Mouse (Mus musculus) liver, adult 2 months (tissue): ENCODE data around the gene Mbnl2. TPM values are rescaled to one million over a fixed set of nuclear protein-coding genes. Genes with fewer than 3 reads are reported as not detected.
"Not testable (repeated sequence)": the region's sequence is repeated elsewhere in the genome, so short reads cannot be mapped to it uniquely, and the experiment has no call there.

Source experiments
- DNase-seq: peaks from one replicate; pipeline ENCODE4 v3.0.0-alpha.2; 2011; ENCODE audit warnings: low read depth, low spot score; ENCODE audit errors: extremely low read depth
- H3K27ac ChIP-seq: fragments of 200-500 bp; replicated peaks from 2 replicates; pipeline ENCODE4 v1.5.1; 2012; ENCODE audit warnings: low read depth, mild to moderate bottlenecking, control low read depth, inconsistent platforms, low read length; ENCODE audit not compliant: insufficient read depth
- H3K27me3 ChIP-seq: fragments of 200-500 bp; 2 replicates; pipeline ENCODE4 v1.6.1; 2012; ENCODE audit warnings: mild to moderate bottlenecking, moderate library complexity, low read length, inconsistent platforms; ENCODE audit not compliant: control insufficient read depth, insufficient read depth
- H3K36me3 ChIP-seq: fragments of 200-500 bp; 2 replicates; pipeline ENCODE4 v1.6.1; 2012; ENCODE audit warnings: low read length, inconsistent platforms; ENCODE audit not compliant: control insufficient read depth, insufficient read depth
- H3K4me1 ChIP-seq: fragments of 200-500 bp; 2 replicates; pipeline ENCODE4 v1.6.1; 2011; ENCODE audit warnings: low read length; ENCODE audit not compliant: control insufficient read depth, insufficient read depth
- H3K4me3 ChIP-seq: fragments of 200-500 bp; 2 replicates; pipeline ENCODE4 v1.5.1; 2011; ENCODE audit warnings: low read depth, mild to moderate bottlenecking, control low read depth, low read length, moderate library complexity; ENCODE audit not compliant: insufficient read depth
- H3K79me2 ChIP-seq: fragments of 200-500 bp; 2 replicates; pipeline ENCODE4 v1.6.1; 2012; ENCODE audit warnings: inconsistent platforms, mild to moderate bottlenecking, low read length, moderate library complexity; ENCODE audit not compliant: control insufficient read depth, insufficient read depth
- H3K9ac ChIP-seq: fragments of 200-500 bp; 2 replicates; pipeline ENCODE4 v1.6.1; 2012; ENCODE audit warnings: low read depth, mild to moderate bottlenecking, control low read depth, inconsistent platforms, low read length
- CTCF ChIP-seq: fragments of 200-500 bp; IDR thresholded peaks from 2 replicates; pipeline ENCODE4 v1.5.1; 2011; ENCODE audit warnings: low read depth, low read length, control low read depth
- POLR2A ChIP-seq: fragments of 200-500 bp; IDR thresholded peaks from 2 replicates; pipeline ENCODE4 v1.6.1; 2011; ENCODE audit warnings: low read length, control low read depth; ENCODE audit not compliant: insufficient read depth; ENCODE audit errors: extremely low read depth
- WGBS: fragments of 180-500 bp; shearing (Covaris S2); methylation state at CpG from one replicate; pipeline ENCODE4 v1.1.7; 2018; 5-methylcytosine and 5-hydroxymethylcytosine counted together
- polyA plus RNA-seq: library from polyadenylated mRNA; depleted of rRNA; stranded (reverse); fragments of >200 nt; gene quantifications from 2 replicates; pipeline ENCODE4 v1.2.3, GENCODE M21; 2012
- total RNA-seq: library from RNA; depleted of rRNA; stranded (reverse); fragments of >200 nt; gene quantifications from 2 replicates; pipeline ENCODE4 v1.2.3, GENCODE M21; 2014

The Mbnl2 gene
- total and polyA plus RNA-seq, 2 experiments: 17.5 to 35.2 TPM

DNA sequence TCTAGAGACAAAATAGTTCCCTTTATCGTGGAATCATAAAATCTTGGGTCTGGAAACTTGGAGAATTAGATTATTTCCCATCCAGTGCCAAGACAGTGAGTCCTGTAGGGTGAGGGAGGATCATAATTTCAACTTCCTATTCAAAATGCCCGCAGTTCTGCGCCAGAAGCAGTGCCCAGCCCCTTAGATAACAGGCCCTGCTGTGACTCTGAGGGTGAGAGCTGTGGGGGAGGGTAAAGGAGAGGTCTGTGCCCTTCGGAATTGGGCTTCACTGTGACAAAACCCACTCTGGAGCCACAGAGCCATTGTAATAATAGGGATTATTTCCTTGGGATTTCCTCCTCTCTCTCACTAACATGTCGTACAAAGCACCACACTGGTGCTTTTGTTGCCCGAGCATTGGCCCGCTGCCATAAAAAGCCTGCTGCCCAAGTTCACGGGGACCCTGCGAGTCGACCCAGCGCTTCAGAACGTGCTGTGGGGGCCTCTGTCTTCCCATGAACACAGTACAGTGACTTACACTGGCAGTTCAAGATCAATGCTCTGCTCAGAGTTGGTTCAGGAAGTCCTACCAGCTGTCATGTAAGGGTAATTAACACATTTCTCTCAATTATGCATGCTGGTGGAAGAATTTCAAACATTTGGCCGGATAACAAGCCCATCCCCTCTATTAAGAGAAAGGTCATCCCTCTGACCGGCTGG, 79.7 kb downstream of the Mbnl2 start:
- peaks cover 41% of the 10 kb centered on the region; the same call in 1 of the 2 replicates for H3K79me2 ChIP-seq
- no peaks in the 10 kb centered on the region for H3K36me3 ChIP-seq
- peak overlapping the region; percentile 23; the same call in 1 of the 2 replicates for H3K4me3 ChIP-seq
- H3K27me3 ChIP-seq: no peaks in the 10 kb centered on the region
- H3K4me1 ChIP-seq: peaks cover 14% of the 10 kb centered on the region
- peak overlapping the region; percentile 98 for H3K27ac ChIP-seq
- peak overlapping the region; percentile 80 for H3K9ac ChIP-seq
- WGBS: 19% methylated on average over 14 of the region's 14 CpGs
- DNase-seq: peak; percentile 78
- TF ChIP-seq CTCF (no peak), POLR2A (no peak)

DNA sequence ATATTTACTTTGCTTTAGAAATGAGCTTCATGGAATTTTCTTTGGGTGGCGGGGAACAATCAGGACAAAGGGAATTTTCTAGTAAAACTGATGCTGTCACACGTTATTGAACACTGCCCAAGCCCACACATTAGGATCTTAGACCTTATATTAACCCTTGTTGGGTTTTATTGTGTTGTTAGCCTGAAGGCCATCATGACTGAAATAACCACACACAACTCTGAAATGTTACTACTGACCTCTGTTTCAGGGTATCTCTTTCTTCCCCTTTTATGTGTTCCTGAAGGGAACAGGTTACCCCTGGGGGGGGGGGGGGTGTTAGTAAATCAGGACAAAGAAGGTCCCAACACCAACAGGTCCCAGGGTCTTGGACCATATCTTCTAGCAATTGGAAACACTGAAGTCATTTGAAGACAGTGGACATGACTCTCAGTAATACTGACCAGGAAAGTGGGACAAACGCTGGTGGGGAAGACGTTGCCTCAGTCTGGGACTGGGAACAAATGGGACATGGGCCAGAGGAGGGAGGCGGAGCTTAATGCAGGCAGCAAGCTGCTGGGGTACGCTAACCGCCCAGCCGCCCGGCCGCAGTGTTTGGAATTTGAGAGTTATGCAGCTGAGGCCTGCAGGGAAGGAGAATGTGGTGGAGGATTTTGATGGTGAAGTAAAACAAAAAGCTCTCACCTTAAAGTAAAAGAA, 80.4 kb downstream of the Mbnl2 start:
- no peak for TF ChIP-seq POLR2A
- TF ChIP-seq CTCF: no peak
- no peak for DNase-seq
- WGBS: 67% methylated on average over 10 of the region's 10 CpGs

DNA sequence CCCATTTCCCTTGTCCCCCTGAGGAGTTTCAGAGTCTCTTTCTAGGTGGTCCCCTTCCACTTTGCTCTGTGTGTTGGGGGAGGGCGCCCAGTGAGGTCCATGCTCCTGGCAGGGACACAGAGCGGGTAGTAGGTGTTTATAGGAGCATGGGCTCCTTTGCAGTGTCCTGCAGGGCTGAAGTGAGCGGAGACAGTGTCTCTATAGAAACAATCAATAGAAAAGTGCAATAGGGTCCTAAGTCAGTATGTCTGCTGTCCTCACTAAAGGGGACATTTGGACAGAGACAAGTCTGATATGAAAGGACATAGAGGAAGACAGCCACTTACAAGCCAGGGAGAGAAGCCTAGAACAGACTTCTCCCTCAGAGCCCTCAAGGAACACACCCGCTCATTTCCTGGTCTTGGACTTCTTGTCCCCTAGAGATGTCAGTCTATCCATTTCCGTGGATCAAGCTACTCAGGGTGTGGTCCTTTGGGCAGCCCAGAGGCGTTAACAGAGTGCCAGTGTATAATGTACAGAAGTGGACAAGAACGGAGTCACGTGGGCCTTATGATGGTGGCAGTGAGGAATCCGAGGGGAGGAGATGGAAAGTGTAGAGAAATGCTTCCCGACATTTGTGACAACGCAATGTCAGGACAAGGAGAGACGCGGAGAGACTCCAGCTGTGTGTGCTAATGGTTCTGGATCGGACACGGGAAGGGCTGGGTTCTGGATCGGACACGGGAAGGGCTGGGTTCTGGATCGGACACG, 82.0 kb downstream of the Mbnl2 start:
- no peak for DNase-seq
- no peaks in the 10 kb centered on the region for H3K27me3 ChIP-seq
- no peak overlapping the region for H3K4me3 ChIP-seq
- peaks cover 45% of the 10 kb centered on the region; the same call in 1 of the 2 replicates for H3K79me2 ChIP-seq
- 97% methylated on average over 19 of the region's 19 CpGs for WGBS
- no peak overlapping the region for H3K27ac ChIP-seq
- H3K36me3 ChIP-seq: no peaks in the 10 kb centered on the region
- no peak for TF ChIP-seq CTCF
- TF ChIP-seq POLR2A: no peak
- peaks cover 14% of the 10 kb centered on the region for H3K4me1 ChIP-seq
- H3K9ac ChIP-seq: no peak overlapping the region

More for the DNA sequence above, 80.4 kb downstream of the Mbnl2 start:
- H3K27ac ChIP-seq: peak overlapping the region; percentile 80
- H3K4me1 ChIP-seq: peaks cover 14% of the 10 kb centered on the region
- H3K9ac ChIP-seq: no peak overlapping the region
- H3K79me2 ChIP-seq: peaks cover 45% of the 10 kb centered on the region; the same call in 1 of the 2 replicates
- H3K27me3 ChIP-seq: no peaks in the 10 kb centered on the region
- H3K4me3 ChIP-seq: no peak overlapping the region
- H3K36me3 ChIP-seq: no peaks in the 10 kb centered on the region

DNA sequence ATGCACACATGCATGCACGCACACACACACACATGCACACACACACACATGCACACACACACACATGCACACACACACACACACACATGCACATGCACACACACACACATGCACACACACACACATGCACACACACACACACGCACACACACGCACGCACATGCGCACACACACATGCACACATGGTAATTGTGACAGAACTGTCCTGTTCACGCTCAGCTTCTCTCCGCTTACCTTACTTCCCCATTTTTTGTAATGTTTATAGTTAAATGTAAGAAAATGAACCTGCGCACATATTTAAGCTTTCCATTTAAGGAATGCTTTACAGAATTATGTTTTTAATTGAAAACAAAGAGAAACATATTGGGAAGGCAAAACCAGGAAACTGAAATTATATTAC, 84.1 kb downstream of the Mbnl2 start:
- H3K4me1 ChIP-seq: peaks cover 21% of the 10 kb centered on the region
- WGBS: 96% methylated on average over 8 of the region's 8 CpGs
- H3K4me3 ChIP-seq, H3K27ac ChIP-seq, H3K9ac ChIP-seq, H3K36me3 ChIP-seq, DNase-seq, H3K27me3 ChIP-seq: not testable (repeated sequence)
- peaks cover 41% of the 10 kb centered on the region; the same call in 1 of the 2 replicates for H3K79me2 ChIP-seq

DNA sequence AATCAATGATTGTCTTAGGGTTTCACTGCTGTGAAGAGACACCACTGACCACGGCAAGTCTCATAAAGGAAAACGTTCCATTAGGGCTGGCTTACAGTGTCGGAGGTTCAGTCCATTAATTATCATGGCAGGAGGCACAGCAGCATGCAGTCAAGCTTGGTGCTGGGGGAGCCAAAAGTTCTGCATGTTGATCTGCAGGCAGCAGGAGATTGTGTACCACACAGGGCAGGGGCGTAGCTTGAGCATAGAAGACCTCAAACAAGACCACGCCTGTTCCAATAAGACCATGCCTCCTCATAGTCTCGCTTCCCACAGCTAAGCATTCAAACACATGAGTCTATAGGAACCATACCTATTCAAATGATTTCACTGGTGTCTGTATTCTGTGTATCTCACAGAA, 85.7 kb downstream of the Mbnl2 start:
- DNase-seq: no peak
- Histone ChIP-seq H3K4me3 (no peak overlapping the region), H3K79me2 (peaks cover 47% of the 10 kb centered on the region; the same call in 1 of the 2 replicates), H3K4me1 (peaks cover 16% of the 10 kb centered on the region), H3K27me3 (no peaks in the 10 kb centered on the region), H3K9ac (no peak overlapping the region), H3K36me3 (no peaks in the 10 kb centered on the region), H3K27ac (no peak overlapping the region)
- no peak for TF ChIP-seq CTCF
- no peak for TF ChIP-seq POLR2A
- 93% methylated on average over 6 of the region's 6 CpGs for WGBS
